Mouse (Mus musculus) stomach, postnatal 0 days (tissue): ENCODE data around the gene Prcd.

Experiments used
- CTCF ChIP-seq: IDR thresholded peaks from 2 replicates; pipeline ENCODE4 v1.5.1; 2016; ENCODE audit warnings: antibody characterized with exemption, low read depth, mild to moderate bottlenecking, moderate library complexity
- EP300 ChIP-seq: optimal IDR thresholded peaks from 2 replicates; pipeline ENCODE3; 2016; ENCODE audit warnings: antibody characterized with exemption

GRCm38 (mm10) chr11:116671112-116671844 is 17.9 kb downstream of the Prcd start:
- TF ChIP-seq EP300 = peak; percentile 98
- TF ChIP-seq CTCF = peak; percentile 79
